Mouse (Mus musculus) kidney, adult 2 months (tissue): ENCODE measurements around the gene Akt2.

Experiments used
- CTCF ChIP-seq: fragments of 200-500 bp; conservative IDR thresholded peaks from 2 replicates; pipeline ENCODE4 v1.5.1; 2011; ENCODE audit warnings: low read depth, mild to moderate bottlenecking, control low read depth, low read length, moderate library complexity, mixed read lengths; ENCODE audit not compliant: insufficient read depth, insufficient read length
- POLR2A ChIP-seq: fragments of 200-500 bp; IDR thresholded peaks from one replicate; pipeline ENCODE4 v1.6.1; 2011; ENCODE audit warnings: low read depth, low read length, control low read depth

- TF ChIP-seq POLR2A (no peak), CTCF (no peak)
Measured at GRCm38 (mm10) chr7:27604661-27605348, 13.5 kb downstream of the Akt2 start.
